Mouse (Mus musculus) heart, embryonic 13.5 days (tissue): ENCODE measurements around the gene Gm2310. TPM values are rescaled to one million over a fixed set of nuclear protein-coding genes. Genes with fewer than 3 reads are reported as not detected.
"Not testable (repeated sequence)": the region's sequence is repeated elsewhere in the genome, so short reads cannot be mapped to it uniquely, and the experiment has no call there.

Source experiments
- ATAC-seq: fragments of 200-750 bp; cut with Nextera tagmentation; 2 replicates; pipeline ENCODE4 v1.8.0; 2017; ENCODE audit warnings: moderate TSS enrichment; ENCODE audit not compliant: insufficient number of reproducible peaks, low FRiP score, low TSS enrichment; ENCODE audit errors: extremely low read depth
- H3K27ac ChIP-seq: fragments of 300-500 bp; sonication (generic); replicated peaks from 2 replicates; pipeline ENCODE4 v1.5.1; 2015; ENCODE audit warnings: moderate library complexity, mild to moderate bottlenecking, inconsistent platforms
- H3K27me3 ChIP-seq: fragments of 300-500 bp; sonication (generic); replicated peaks from 2 replicates; pipeline ENCODE4 v1.6.1; 2015; ENCODE audit warnings: mild to moderate bottlenecking, inconsistent platforms
- H3K36me3 ChIP-seq: fragments of 300-500 bp; sonication (generic); 2 replicates; pipeline ENCODE4 v1.6.1; 2015; ENCODE audit warnings: mild to moderate bottlenecking, inconsistent platforms
- H3K4me1 ChIP-seq: fragments of 300-500 bp; sonication (generic); 2 replicates; pipeline ENCODE4 v1.6.1; 2015; ENCODE audit warnings: inconsistent platforms
- H3K4me2 ChIP-seq: fragments of 300-500 bp; sonication (generic); 2 replicates; pipeline ENCODE4 v1.6.1; 2015; ENCODE audit warnings: inconsistent platforms, mild to moderate bottlenecking, moderate library complexity
- H3K4me3 ChIP-seq: fragments of 300-500 bp; sonication (generic); 2 replicates; pipeline ENCODE4 v1.5.1; 2015; ENCODE audit warnings: moderate library complexity, mild to moderate bottlenecking, inconsistent platforms
- H3K9ac ChIP-seq: fragments of 300-500 bp; sonication (generic); 2 replicates; pipeline ENCODE4 v1.6.1; 2015; ENCODE audit warnings: inconsistent platforms, mild to moderate bottlenecking, moderate library complexity
- H3K9me3 ChIP-seq: fragments of 300-500 bp; sonication (generic); 2 replicates; pipeline ENCODE4 v1.6.1; 2016; ENCODE audit warnings: inconsistent platforms
- WGBS: fragments of 180-500 bp; shearing (Covaris S2); methylation state at CpG from one replicate; pipeline ENCODE4 v1.1.7; 2015; ENCODE audit warnings: mixed read lengths; 5-methylcytosine and 5-hydroxymethylcytosine counted together
- polyA plus RNA-seq: library from polyadenylated mRNA; unstranded; fragments of >200 nt; fragmentation: Nextera tagmentation; extraction: Ambion mirVana; gene quantifications from 2 replicates; pipeline ENCODE4 v1.2.1, GENCODE M21; 2015

Gene Gm2310
- not detected in 2 replicates for polyA plus RNA-seq

- H3K36me3 ChIP-seq, H3K27me3 ChIP-seq, H3K9ac ChIP-seq, H3K27ac ChIP-seq, H3K4me2 ChIP-seq, H3K4me3 ChIP-seq, H3K9me3 ChIP-seq, H3K4me1 ChIP-seq, ATAC-seq: not testable (repeated sequence)
Measured at GRCm38 (mm10) chr15:8519853-8520252, at the start of gene Gm2310. Gm2310 (minus strand) TSS chr15:8519953.

- peaks cover 37% of the 10 kb centered on the region for H3K27me3 ChIP-seq
- H3K4me3 ChIP-seq, result peak overlapping the region; percentile 71
- H3K9ac ChIP-seq, result peak overlapping the region; percentile 74
- no peaks in the 10 kb centered on the region for H3K36me3 ChIP-seq
- under 1% methylated on average over 61 of the region's 61 CpGs for WGBS
- no peak; the same call in 1 of the 2 replicates for ATAC-seq
- peaks cover 13% of the 10 kb centered on the region for H3K4me1 ChIP-seq
- peak overlapping the region; percentile 99 for H3K4me2 ChIP-seq
- H3K9me3 ChIP-seq, result no peaks in the 10 kb centered on the region
- H3K27ac ChIP-seq, result no peak overlapping the region; the same call in 1 of the 2 replicates
Measured at GRCm38 (mm10) chr15:8568645-8569528, 49.1 kb upstream of the Gm2310 start.

GRCm38 (mm10) chr15:8568286-8568644 is 48.5 kb upstream of the Gm2310 start:
- Histone ChIP-seq H3K4me1 (peaks cover 13% of the 10 kb centered on the region), H3K27me3 (peaks cover 37% of the 10 kb centered on the region), H3K4me2 (peak overlapping the region; percentile 99), H3K9me3 (no peaks in the 10 kb centered on the region), H3K9ac (peak overlapping the region; percentile 74), H3K27ac (no peak overlapping the region), H3K4me3 (peak overlapping the region; percentile 71), H3K36me3 (no peaks in the 10 kb centered on the region)
- WGBS, result 17% methylated on average over 7 of the region's 7 CpGs
- ATAC-seq, result no peak

- H3K9me3 ChIP-seq, result no peaks in the 10 kb centered on the region
- H3K27me3 ChIP-seq, result peaks cover 14% of the 10 kb centered on the region
- no peak overlapping the region for H3K9ac ChIP-seq
- H3K36me3 ChIP-seq, result no peaks in the 10 kb centered on the region
- peaks cover 13% of the 10 kb centered on the region for H3K4me1 ChIP-seq
- no peak overlapping the region for H3K4me2 ChIP-seq
- no peak overlapping the region for H3K4me3 ChIP-seq
- ATAC-seq, result no peak
- WGBS, result 56% methylated on average over 6 of the region's 6 CpGs
- H3K27ac ChIP-seq, result no peak overlapping the region
Measured at GRCm38 (mm10) chr15:8565416-8565815, 45.7 kb upstream of the Gm2310 start.

GRCm38 (mm10) chr15:8564331-8564730 is 44.6 kb upstream of the Gm2310 start:
- Histone ChIP-seq H3K27ac (no peak overlapping the region), H3K27me3 (peaks cover 13% of the 10 kb centered on the region), H3K9ac (no peak overlapping the region), H3K4me3 (no peak overlapping the region), H3K4me2 (no peak overlapping the region), H3K4me1 (peaks cover 8% of the 10 kb centered on the region), H3K9me3 (no peaks in the 10 kb centered on the region), H3K36me3 (no peaks in the 10 kb centered on the region)
- WGBS, result 69% methylated on average over 3 of the region's 3 CpGs
- no peak for ATAC-seq

GRCm38 (mm10) chr15:8563423-8564194 is 43.9 kb upstream of the Gm2310 start:
- Histone ChIP-seq H3K27ac (no peak overlapping the region), H3K4me1 (peaks cover 6% of the 10 kb centered on the region), H3K9me3 (no peaks in the 10 kb centered on the region), H3K27me3 (peaks cover 11% of the 10 kb centered on the region), H3K4me3 (no peak overlapping the region), H3K36me3 (no peaks in the 10 kb centered on the region), H3K9ac (no peak overlapping the region), H3K4me2 (no peak overlapping the region)
- WGBS, result 54% methylated on average over 1 of the region's 1 CpGs
- ATAC-seq, result no peak

GRCm38 (mm10) chr15:8562776-8563175 is 43.0 kb upstream of the Gm2310 start:
- Histone ChIP-seq H3K4me3 (no peak overlapping the region), H3K4me1 (no peaks in the 10 kb centered on the region), H3K27ac (no peak overlapping the region), H3K4me2 (no peak overlapping the region), H3K9ac (no peak overlapping the region), H3K27me3 (peaks cover 3% of the 10 kb centered on the region), H3K9me3 (no peaks in the 10 kb centered on the region), H3K36me3 (no peaks in the 10 kb centered on the region)
- no peak for ATAC-seq
- WGBS, result 73% methylated on average over 7 of the region's 7 CpGs

GRCm38 (mm10) chr15:8531201-8531600 is 11.4 kb upstream of the Gm2310 start:
- Histone ChIP-seq H3K4me1 (no peaks in the 10 kb centered on the region), H3K27me3 (no peaks in the 10 kb centered on the region), H3K27ac (no peak overlapping the region), H3K4me3 (no peak overlapping the region), H3K36me3 (no peaks in the 10 kb centered on the region), H3K4me2 (no peak overlapping the region), H3K9ac (no peak overlapping the region), H3K9me3 (no peaks in the 10 kb centered on the region)
- no peak for ATAC-seq
- WGBS, result 78% methylated on average over 5 of the region's 5 CpGs

- Histone ChIP-seq H3K36me3 (no peaks in the 10 kb centered on the region), H3K4me1 (no peaks in the 10 kb centered on the region), H3K27ac (no peak overlapping the region), H3K4me2 (no peak overlapping the region), H3K27me3 (no peaks in the 10 kb centered on the region), H3K9me3 (no peaks in the 10 kb centered on the region), H3K4me3 (no peak overlapping the region), H3K9ac (no peak overlapping the region)
- WGBS, result 67% methylated on average over 5 of the region's 5 CpGs
- ATAC-seq, result no peak
Measured at GRCm38 (mm10) chr15:8512957-8513356, 6.8 kb downstream of the Gm2310 start.

- Histone ChIP-seq H3K36me3 (no peaks in the 10 kb centered on the region), H3K9me3 (no peaks in the 10 kb centered on the region), H3K4me3 (no peak overlapping the region), H3K4me2 (peak overlapping the region; percentile 27), H3K27me3 (no peaks in the 10 kb centered on the region), H3K4me1 (no peaks in the 10 kb centered on the region), H3K27ac (no peak overlapping the region), H3K9ac (no peak overlapping the region)
- no peak for ATAC-seq
- WGBS, result 49% methylated on average over 9 of the region's 9 CpGs
Measured at GRCm38 (mm10) chr15:8511861-8512260, 7.9 kb downstream of the Gm2310 start.

GRCm38 (mm10) chr15:8502431-8502830 is 17.3 kb downstream of the Gm2310 start:
- H3K9me3 ChIP-seq, result peaks cover 3% of the 10 kb centered on the region; the same call in 1 of the 2 replicates
- no peak overlapping the region for H3K27ac ChIP-seq
- no peak for ATAC-seq
- no peak overlapping the region for H3K9ac ChIP-seq
- H3K27me3 ChIP-seq, result no peaks in the 10 kb centered on the region
- no peak overlapping the region for H3K4me3 ChIP-seq
- 74% methylated on average over 2 of the region's 2 CpGs for WGBS
- H3K36me3 ChIP-seq, result no peaks in the 10 kb centered on the region
- H3K4me2 ChIP-seq, result no peak overlapping the region
- H3K4me1 ChIP-seq, result peaks cover 5% of the 10 kb centered on the region; the same call in 1 of the 2 replicates
